Mouse (Mus musculus) E14TG2a.4 (cell line): ENCODE measurements at regions not wholly inside any gene's neighbourhood (a gene's known extent, or its start where the extent isn't known, plus 50 kb on each side); places are given as distances from the start of the nearest gene placed in this dataset.

Experiments used
- CTCF ChIP-seq: conservative IDR thresholded peaks from 2 replicates; pipeline ENCODE4 v1.5.1; 2014; ENCODE audit warnings: low read length
- NANOG ChIP-seq: IDR thresholded peaks from 2 replicates; pipeline ENCODE4 v1.6.1; 2014; ENCODE audit warnings: borderline replicate concordance, low read length, mixed read lengths

DNA sequence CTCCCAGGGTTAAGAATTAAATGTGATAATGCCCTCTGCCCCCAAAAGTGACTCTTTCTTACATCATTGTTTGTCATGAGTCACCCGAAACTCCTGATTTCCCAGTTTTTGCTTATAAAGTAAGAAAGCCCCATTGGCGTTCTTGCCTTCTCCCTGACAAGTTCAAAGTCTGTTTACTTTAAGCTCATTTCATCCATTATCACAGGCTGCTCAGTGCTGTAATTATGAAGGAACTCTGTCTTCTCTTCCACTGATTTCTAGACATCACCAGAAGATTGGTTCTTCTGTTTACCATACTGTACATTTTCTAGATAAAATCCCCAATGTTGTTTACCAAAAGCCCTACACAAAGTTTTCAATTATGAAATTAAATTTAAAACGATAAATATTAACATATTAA is 81.2 kb upstream of the 4933402D24Rik start:
- TF ChIP-seq CTCF (no peak), NANOG (no peak)
